Mouse (Mus musculus) heart, embryonic 15.5 days (tissue): ENCODE measurements around the gene Abcc9. TPM values are rescaled to one million over a fixed set of nuclear protein-coding genes. Genes with fewer than 3 reads are reported as not detected.

Experiments
- ATAC-seq: fragments of 200-750 bp; cut with Nextera tagmentation; replicated peaks from 2 replicates; pipeline ENCODE4 v1.8.0; 2017; ENCODE audit warnings: low read depth, moderate TSS enrichment; ENCODE audit not compliant: insufficient number of reproducible peaks, insufficient read depth, low FRiP score
- H3K27ac ChIP-seq: fragments of 300-500 bp; sonication (generic); 2 replicates; pipeline ENCODE4 v1.5.1; 2015; ENCODE audit warnings: mild to moderate bottlenecking, inconsistent platforms
- H3K27me3 ChIP-seq: fragments of 300-500 bp; sonication (generic); 2 replicates; pipeline ENCODE4 v1.6.1; 2015; ENCODE audit warnings: inconsistent platforms
- H3K36me3 ChIP-seq: fragments of 300-500 bp; sonication (generic); 2 replicates; pipeline ENCODE4 v1.6.1; 2015; ENCODE audit warnings: mild to moderate bottlenecking, inconsistent platforms
- H3K4me1 ChIP-seq: fragments of 300-500 bp; sonication (generic); replicated peaks from 2 replicates; pipeline ENCODE4 v1.6.1; 2015; ENCODE audit warnings: inconsistent platforms
- H3K4me2 ChIP-seq: fragments of 300-500 bp; sonication (generic); 2 replicates; pipeline ENCODE4 v1.6.1; 2015; ENCODE audit warnings: inconsistent platforms, mild to moderate bottlenecking, moderate library complexity
- H3K4me3 ChIP-seq: fragments of 300-500 bp; sonication (generic); 2 replicates; pipeline ENCODE4 v1.5.1; 2015; ENCODE audit warnings: mild to moderate bottlenecking, inconsistent platforms
- H3K9ac ChIP-seq: fragments of 300-500 bp; sonication (generic); 2 replicates; pipeline ENCODE4 v1.6.1; 2015; ENCODE audit warnings: mild to moderate bottlenecking, inconsistent platforms
- H3K9me3 ChIP-seq: fragments of 300-500 bp; sonication (generic); replicated peaks from 2 replicates; pipeline ENCODE4 v1.6.1; 2016; ENCODE audit warnings: inconsistent platforms
- WGBS: fragments of 180-500 bp; shearing (Covaris S2); methylation state at CpG from one replicate; pipeline ENCODE4 v1.1.7; 2015; ENCODE audit warnings: mixed read lengths; 5-methylcytosine and 5-hydroxymethylcytosine counted together
- polyA plus RNA-seq: library from polyadenylated mRNA; unstranded; fragments of >200 nt; fragmentation: Nextera tagmentation; extraction: Ambion mirVana; gene quantifications from 2 replicates; pipeline ENCODE4 v1.2.1, GENCODE M21; 2015

Gene Abcc9
- polyA plus RNA-seq, 1 experiment from 2014 or later, result 14.6 TPM

DNA sequence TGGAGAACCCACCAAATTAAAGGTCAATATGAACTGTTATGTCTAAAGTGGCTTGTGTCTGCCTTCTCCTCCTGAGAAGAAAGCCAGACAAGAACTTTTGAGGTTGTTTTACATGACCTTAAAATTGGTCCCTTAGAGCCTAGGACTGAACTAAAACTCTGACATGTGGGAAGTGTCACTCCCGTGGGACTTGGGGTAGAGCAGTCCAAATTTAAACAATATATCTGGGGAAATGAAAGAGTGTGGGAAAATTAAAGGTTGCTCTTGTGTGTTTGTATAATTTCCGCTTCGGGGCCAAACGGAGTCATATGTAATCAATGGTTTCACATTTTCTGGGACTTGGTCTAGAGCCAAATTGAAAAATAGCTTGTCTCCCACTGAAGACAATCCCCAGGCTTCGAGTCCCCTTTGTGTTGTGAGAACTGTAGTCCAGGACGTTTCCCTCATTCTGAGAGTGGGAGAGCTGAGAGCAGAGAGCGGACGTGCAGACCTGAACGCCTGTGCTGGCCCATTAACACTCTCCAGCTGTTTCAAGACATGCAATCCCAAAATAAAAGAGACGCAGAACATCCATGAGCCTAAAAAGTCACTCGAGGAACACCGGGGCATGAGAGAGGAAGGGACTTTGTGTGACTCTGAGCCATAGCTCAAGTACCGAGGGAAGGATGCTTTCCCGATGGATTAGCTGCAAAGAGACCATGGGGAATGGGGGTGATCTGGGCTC lies 30.6 kb upstream of the Abcc9 start:
- 61% methylated on average over 14 of the region's 14 CpGs for WGBS

DNA sequence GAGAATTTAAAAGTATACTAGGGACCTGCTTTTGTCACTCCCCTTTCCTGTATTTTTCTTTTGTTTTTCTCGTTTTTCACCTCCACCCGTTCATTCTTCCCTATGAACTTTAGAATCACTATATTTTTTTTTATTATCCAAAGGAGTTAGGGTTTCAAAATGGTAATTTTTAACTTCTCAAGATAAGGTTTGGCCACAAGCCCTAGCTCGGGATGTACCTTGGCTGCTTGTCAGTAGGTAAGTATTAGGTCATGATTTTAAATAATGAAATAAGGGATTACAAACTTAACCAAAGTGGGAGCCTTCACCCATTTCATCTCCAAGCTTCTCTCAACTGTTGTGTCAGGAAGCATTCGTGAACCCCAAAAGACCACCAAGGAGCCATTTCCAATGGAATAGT lies 23.9 kb upstream of the Abcc9 start:
- 74% methylated on average over 4 of the region's 4 CpGs for WGBS

More for the DNA sequence above, 30.6 kb upstream of the Abcc9 start:
- no peaks in the 10 kb centered on the region; the same call in 1 of the 2 replicates for H3K4me1 ChIP-seq
- H3K9ac ChIP-seq, result no peak overlapping the region
- no peak overlapping the region for H3K4me3 ChIP-seq
- no peak overlapping the region for H3K4me2 ChIP-seq
- H3K36me3 ChIP-seq, result no peaks in the 10 kb centered on the region
- H3K27me3 ChIP-seq, result no peaks in the 10 kb centered on the region
- no peaks in the 10 kb centered on the region for H3K9me3 ChIP-seq
- H3K27ac ChIP-seq, result no peak overlapping the region
- ATAC-seq, result peak; percentile 47; the same call in 1 of the 2 replicates

DNA sequence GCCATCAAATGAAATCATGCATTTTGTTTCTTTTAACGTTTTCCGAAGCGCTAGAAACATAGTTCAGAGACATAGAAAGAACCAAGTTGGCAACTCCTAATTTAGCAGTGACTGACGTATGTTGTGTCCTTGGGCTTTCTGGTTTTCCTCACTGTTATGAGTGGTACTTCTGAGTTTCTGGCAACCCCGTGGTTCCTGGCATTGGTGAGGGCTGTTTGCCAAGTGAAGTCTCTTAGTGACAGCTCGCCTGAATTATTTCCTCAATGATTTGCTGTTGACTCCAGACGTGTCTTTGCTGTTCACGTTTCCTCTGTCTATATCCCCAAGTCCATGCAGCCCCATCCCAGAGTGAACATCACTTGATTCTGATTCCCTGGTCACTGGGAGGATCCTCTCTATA lies 19.6 kb upstream of the Abcc9 start:
- Histone ChIP-seq H3K9me3 (no peaks in the 10 kb centered on the region), H3K4me3 (no peak overlapping the region), H3K27ac (no peak overlapping the region), H3K9ac (no peak overlapping the region), H3K4me2 (no peak overlapping the region), H3K4me1 (0 out of 2 replicates have a peak, but pooled peaks cover 4% of the 10 kb centered on the region), H3K27me3 (no peaks in the 10 kb centered on the region), H3K36me3 (no peaks in the 10 kb centered on the region)
- ATAC-seq, result no peak
- WGBS, result 58% methylated on average over 8 of the region's 8 CpGs

More for the DNA sequence above, 23.9 kb upstream of the Abcc9 start:
- Histone ChIP-seq H3K4me3 (no peak overlapping the region), H3K9ac (no peak overlapping the region), H3K27me3 (no peaks in the 10 kb centered on the region), H3K9me3 (no peaks in the 10 kb centered on the region), H3K36me3 (no peaks in the 10 kb centered on the region), H3K4me1 (no peaks in the 10 kb centered on the region), H3K4me2 (no peak overlapping the region), H3K27ac (no peak overlapping the region)
- no peak for ATAC-seq

DNA sequence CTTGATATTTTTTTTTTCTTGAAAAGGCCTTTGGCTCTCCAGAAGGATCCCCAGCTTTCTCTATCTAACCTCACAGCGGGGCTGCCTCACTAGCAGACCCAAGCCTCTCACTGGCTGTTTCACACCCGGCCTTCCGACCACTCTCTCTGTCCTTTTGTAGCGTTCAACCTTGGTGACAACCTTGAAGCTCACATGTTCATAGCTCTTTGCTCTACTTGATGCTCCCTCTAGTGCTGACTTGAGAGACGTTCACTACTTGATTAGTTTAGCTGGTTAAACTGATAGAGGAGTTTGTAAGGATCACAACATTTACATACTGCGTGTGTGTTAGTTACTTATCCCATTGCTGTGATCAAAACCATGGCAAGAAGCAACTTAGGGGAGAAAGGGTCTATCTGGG lies 18.5 kb upstream of the Abcc9 start:
- H3K9me3 ChIP-seq, result no peaks in the 10 kb centered on the region
- H3K27ac ChIP-seq, result 0 out of 2 replicates have a peak overlapping the region, but pooled peaks have one; percentile 30
- H3K4me2 ChIP-seq, result no peak overlapping the region
- ATAC-seq, result no peak; the same call in 1 of the 2 replicates
- H3K4me3 ChIP-seq, result no peak overlapping the region
- no peak overlapping the region for H3K9ac ChIP-seq
- H3K4me1 ChIP-seq, result 0 out of 2 replicates have a peak, but pooled peaks cover 4% of the 10 kb centered on the region
- 51% methylated on average over 6 of the region's 6 CpGs for WGBS
- no peaks in the 10 kb centered on the region for H3K36me3 ChIP-seq
- no peaks in the 10 kb centered on the region for H3K27me3 ChIP-seq

DNA sequence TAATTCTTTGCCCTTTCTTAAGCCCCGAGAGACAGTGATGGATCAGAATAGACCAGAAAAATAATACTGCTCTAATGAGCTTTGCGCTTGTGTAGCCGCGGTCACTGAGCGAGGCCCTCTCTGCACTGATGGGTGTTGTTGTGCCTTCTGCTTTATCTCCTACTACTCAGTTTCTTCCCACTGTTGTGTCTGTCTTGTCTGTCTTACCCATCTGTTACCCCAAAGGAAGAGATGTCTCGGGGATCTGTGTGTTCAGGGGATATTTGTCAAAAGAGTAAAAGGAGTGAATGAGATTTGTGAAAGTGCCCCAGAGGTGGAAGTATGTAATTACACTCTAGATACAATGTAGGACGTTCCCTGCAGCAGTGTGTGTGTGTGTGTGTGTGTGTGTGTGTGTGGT lies 16.1 kb upstream of the Abcc9 start:
- no peak overlapping the region for H3K27ac ChIP-seq
- H3K9me3 ChIP-seq, result no peaks in the 10 kb centered on the region
- H3K36me3 ChIP-seq, result no peaks in the 10 kb centered on the region
- 69% methylated on average over 7 of the region's 7 CpGs for WGBS
- no peaks in the 10 kb centered on the region for H3K27me3 ChIP-seq
- no peak for ATAC-seq
- H3K4me2 ChIP-seq, result no peak overlapping the region
- H3K9ac ChIP-seq, result no peak overlapping the region
- no peak overlapping the region for H3K4me3 ChIP-seq
- H3K4me1 ChIP-seq, result 0 out of 2 replicates have a peak, but pooled peaks cover 4% of the 10 kb centered on the region

DNA sequence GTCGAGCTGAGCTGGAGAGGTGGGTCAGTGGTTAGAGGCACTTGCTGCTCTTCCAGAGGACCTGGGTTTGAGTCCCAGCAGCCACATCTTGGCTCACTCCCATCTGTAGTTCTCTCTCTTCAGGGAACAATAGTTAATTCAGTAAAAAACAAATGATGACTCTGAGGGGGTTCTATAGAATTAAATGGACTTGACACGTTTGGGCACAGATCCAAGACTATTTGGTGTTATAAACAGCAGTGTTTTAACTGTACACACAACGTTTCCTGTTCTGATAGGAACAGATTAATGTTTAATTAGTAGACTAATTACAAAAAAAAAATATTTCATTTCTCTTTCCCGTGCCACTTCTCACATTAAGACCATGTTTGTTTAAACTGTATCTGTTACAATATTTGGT lies 15.1 kb upstream of the Abcc9 start:
- no peak overlapping the region for H3K4me2 ChIP-seq
- no peak for ATAC-seq
- no peak overlapping the region for H3K9ac ChIP-seq
- no peak overlapping the region for H3K4me3 ChIP-seq
- no peaks in the 10 kb centered on the region for H3K36me3 ChIP-seq
- H3K27me3 ChIP-seq, result no peaks in the 10 kb centered on the region
- H3K9me3 ChIP-seq, result no peaks in the 10 kb centered on the region
- WGBS, result 64% methylated on average over 4 of the region's 4 CpGs
- H3K27ac ChIP-seq, result no peak overlapping the region
- peaks cover 7% of the 10 kb centered on the region; the same call in 1 of the 2 replicates for H3K4me1 ChIP-seq

DNA sequence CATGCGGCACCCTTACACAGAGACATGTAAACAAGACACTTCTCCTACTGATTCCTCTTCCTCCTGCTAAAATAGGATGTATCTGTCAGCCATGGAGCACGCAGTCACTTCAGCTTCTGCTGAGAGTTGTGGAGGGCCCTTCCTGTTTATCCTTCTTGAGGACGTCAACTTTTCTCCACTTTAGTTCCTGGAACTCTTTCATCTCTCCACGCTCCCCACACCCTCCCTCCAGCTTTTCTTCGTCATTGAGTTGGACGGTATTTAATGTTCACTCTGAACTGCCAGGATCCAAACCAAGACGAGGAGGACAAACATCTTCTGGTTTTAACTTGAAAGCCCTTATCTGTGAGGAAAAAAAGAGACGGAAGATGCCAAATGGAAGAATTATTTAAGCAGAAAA lies 12.9 kb upstream of the Abcc9 start:
- H3K9ac ChIP-seq, result no peak overlapping the region
- no peaks in the 10 kb centered on the region for H3K36me3 ChIP-seq
- H3K4me1 ChIP-seq, result peaks cover 3% of the 10 kb centered on the region; the same call in 1 of the 2 replicates
- H3K27me3 ChIP-seq, result no peaks in the 10 kb centered on the region
- no peak overlapping the region for H3K4me3 ChIP-seq
- no peak for ATAC-seq
- no peak overlapping the region for H3K4me2 ChIP-seq
- H3K27ac ChIP-seq, result no peak overlapping the region
- H3K9me3 ChIP-seq, result no peaks in the 10 kb centered on the region
- 51% methylated on average over 8 of the region's 8 CpGs for WGBS

DNA sequence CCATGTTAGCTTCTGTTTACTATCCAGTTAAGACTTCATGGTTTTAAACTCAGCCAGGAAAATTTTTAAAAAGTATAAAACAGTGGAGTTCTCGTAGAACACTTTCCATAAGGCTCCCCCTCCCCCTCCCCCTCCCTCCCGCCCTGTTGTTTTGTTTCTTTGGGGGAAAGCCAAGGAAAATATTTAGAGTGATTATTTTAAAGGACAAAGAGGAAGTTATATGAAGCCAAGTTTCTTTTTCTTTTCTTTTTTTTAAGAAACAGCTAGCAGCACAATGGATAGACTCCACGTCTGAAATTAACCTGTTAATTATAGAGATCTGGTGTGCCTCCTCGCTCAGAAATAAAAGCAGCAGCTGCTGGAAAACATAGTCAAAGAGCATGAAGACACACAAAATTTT lies 9.0 kb upstream of the Abcc9 start:
- H3K4me2 ChIP-seq, result no peak overlapping the region
- H3K9ac ChIP-seq, result no peak overlapping the region
- no peak for ATAC-seq
- no peak overlapping the region for H3K4me3 ChIP-seq
- peaks cover 8% of the 10 kb centered on the region; the same call in 1 of the 2 replicates for H3K4me1 ChIP-seq
- 47% methylated on average over 4 of the region's 4 CpGs for WGBS
- H3K9me3 ChIP-seq, result no peaks in the 10 kb centered on the region
- no peaks in the 10 kb centered on the region for H3K36me3 ChIP-seq
- peak overlapping the region; percentile 57 for H3K27ac ChIP-seq
- no peaks in the 10 kb centered on the region for H3K27me3 ChIP-seq

DNA sequence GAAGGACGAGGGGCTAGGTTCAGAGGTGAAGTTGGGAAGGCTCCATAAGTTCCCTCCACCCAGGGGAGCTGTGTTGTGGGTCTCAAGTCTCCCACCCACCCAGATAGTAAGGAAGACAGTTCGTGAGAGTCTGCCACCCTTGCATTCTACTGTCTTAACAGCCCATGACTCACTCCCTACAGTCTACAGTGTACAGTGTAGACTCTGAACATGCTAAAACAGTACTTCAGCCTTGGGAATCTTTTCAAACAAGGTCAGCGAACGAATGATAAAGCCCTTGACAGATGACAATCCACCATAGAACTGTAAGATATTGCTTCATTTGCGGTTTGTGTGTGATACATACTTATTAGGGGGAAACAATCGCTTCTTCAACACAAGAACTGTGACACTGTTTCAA lies 8.6 kb upstream of the Abcc9 start:
- peaks cover 8% of the 10 kb centered on the region; the same call in 1 of the 2 replicates for H3K4me1 ChIP-seq
- H3K9ac ChIP-seq, result no peak overlapping the region
- H3K27ac ChIP-seq, result peak overlapping the region; percentile 57
- H3K4me2 ChIP-seq, result no peak overlapping the region
- H3K9me3 ChIP-seq, result no peaks in the 10 kb centered on the region
- WGBS, result 62% methylated on average over 6 of the region's 6 CpGs
- H3K27me3 ChIP-seq, result no peaks in the 10 kb centered on the region
- no peaks in the 10 kb centered on the region for H3K36me3 ChIP-seq
- ATAC-seq, result no peak
- no peak overlapping the region for H3K4me3 ChIP-seq

DNA sequence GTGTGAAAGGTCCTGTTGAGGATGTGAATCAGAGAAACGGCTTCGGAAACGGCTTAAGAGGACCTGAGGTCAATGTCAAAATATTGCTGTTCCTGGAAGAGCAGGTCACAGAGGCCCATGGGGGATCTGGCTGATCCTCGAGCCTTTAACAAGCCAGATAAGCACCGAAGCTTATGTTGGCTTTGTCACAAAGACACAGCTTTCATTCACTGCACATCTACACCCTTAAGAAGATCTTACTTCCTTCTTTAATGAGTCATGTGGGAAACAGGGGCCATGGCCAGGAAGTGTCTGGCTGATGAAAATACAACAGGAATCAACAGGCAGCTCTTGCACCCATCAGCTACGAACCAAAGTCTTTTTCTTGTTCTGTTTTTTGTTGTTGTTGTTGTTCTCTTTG lies 6.3 kb upstream of the Abcc9 start:
- 0 out of 2 replicates have a peak overlapping the region, but pooled peaks have one; percentile 5 for H3K27ac ChIP-seq
- no peak overlapping the region for H3K9ac ChIP-seq
- H3K4me3 ChIP-seq, result no peak overlapping the region
- 55% methylated on average over 6 of the region's 6 CpGs for WGBS
- no peaks in the 10 kb centered on the region for H3K9me3 ChIP-seq
- peaks cover 14% of the 10 kb centered on the region for H3K4me1 ChIP-seq
- ATAC-seq, result no peak
- no peaks in the 10 kb centered on the region for H3K27me3 ChIP-seq
- no peak overlapping the region for H3K4me2 ChIP-seq
- H3K36me3 ChIP-seq, result no peaks in the 10 kb centered on the region

DNA sequence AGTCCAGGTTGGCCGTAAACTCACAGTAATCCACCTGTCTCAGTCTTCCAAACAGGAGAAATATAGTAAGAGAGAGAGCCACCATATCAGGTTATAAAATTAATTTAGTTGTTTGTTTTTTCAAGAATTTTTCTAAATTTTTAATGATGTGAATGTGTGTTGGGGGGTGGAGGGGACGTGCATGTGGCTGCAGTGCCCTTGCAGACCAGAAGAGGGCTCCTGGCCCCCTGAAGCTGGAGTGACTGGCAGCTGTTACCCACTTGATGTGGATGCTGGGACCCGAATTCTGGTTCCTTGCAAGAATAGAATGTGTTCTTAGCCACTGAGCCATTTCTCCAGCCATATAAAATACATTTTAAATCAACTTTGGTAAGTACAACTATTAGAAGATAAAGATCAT lies 4.6 kb upstream of the Abcc9 start:
- 84% methylated on average over 3 of the region's 3 CpGs for WGBS
- Histone ChIP-seq H3K9ac (no peak overlapping the region), H3K27me3 (no peaks in the 10 kb centered on the region), H3K27ac (no peak overlapping the region), H3K4me3 (no peak overlapping the region), H3K4me1 (peaks cover 21% of the 10 kb centered on the region), H3K9me3 (no peaks in the 10 kb centered on the region), H3K4me2 (no peak overlapping the region), H3K36me3 (no peaks in the 10 kb centered on the region)
- no peak for ATAC-seq

DNA sequence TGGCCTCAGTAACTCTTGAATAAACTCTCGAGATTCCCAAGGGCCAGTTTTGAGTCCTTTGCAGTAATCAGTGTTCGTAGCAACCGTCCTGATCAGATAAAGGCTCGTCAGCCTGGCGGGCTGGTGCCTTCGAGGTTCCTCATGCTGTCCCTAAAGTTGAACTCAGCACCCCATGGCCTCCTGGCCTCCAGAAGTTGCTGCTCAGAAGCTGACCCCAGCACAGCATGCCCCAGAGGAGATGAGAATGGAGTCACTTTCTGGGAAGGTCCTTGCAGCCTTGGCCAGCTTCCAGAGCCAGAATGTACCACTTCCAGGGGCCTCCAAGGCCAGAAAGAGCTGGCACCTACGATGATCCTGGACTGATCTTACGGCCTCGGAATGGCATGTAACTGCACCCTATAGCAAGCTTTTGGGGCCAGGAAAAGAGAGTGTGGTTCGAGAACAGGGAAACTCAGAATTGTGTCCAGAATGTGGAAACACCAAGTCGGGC lies 1.4 kb upstream of the Abcc9 start:
- H3K9ac ChIP-seq, result no peak overlapping the region
- peaks cover 37% of the 10 kb centered on the region for H3K4me1 ChIP-seq
- WGBS, result 43% methylated on average over 11 of the region's 11 CpGs
- no peak overlapping the region for H3K4me2 ChIP-seq
- no peak for ATAC-seq
- no peaks in the 10 kb centered on the region for H3K27me3 ChIP-seq
- H3K36me3 ChIP-seq, result no peaks in the 10 kb centered on the region
- H3K27ac ChIP-seq, result peak overlapping the region; percentile 32; the same call in 1 of the 2 replicates
- H3K9me3 ChIP-seq, result no peaks in the 10 kb centered on the region
- H3K4me3 ChIP-seq, result no peak overlapping the region
